Mouse (Mus musculus) neutrophil, adult 5-6 weeks (primary cell): Measurements from ENCODE around the gene St5. TPM values are rescaled to one million over a fixed set of nuclear protein-coding genes. Genes with fewer than 3 reads are reported as not detected.

ENCODE experiments used
- ATAC-seq: fragments of 151-379, 151-347 bp; 2 replicates; pipeline ENCODE4 v1.8.0; 2017; ENCODE audit warnings: mild to moderate bottlenecking, moderate TSS enrichment; ENCODE audit not compliant: insufficient number of reproducible peaks, poor library complexity, low FRiP score, severe bottlenecking; ENCODE audit errors: extremely low read depth
- total RNA-seq: library from RNA; stranded (forward); fragments of 200-1000 nt; gene quantifications from 2 replicates; pipeline ENCODE4 v1.2.3, GENCODE M21; 2017

Gene St5
- total RNA-seq, 1 experiment from 2014 or later, result not detected

DNA sequence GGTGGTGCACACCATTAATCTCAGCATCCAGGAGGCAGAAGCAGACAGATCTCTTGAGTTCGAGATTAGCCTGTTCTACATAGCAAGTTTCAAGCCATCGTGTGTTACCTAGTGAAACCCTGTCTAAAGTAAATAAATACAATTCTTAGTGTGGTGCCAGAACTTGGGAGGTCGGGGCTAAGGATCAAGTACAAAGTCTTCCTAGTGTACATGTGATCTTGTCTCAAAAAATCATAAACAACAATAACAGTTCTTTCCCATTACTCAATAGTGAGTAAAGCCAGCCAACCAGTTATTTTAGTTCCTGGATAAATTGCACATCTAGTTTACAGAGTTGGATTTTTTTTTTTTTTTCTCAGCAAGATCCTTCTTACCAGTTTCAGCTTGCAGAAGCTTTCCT is 1.1 kb upstream of the St5 start:
- ATAC-seq, result no peak

DNA sequence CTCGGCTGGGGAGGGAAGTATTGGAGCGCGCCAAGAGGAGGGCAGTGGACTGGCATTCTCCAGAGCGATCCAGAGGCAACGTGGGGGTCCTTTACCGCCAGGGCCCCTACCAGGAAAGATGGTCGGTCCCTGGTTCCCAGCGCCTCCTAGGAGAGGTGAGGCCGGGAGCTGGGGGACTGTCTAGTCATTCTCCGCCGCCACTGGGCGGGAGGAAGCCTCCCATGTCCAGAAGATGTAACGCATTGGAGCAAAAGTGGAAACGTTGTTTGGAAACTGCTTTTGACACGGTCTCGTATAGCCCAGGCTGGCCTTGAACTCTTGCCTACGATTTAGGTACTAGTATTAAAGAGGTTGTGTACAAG is 592 bp upstream of the St5 start:
- ATAC-seq, result no peak

DNA sequence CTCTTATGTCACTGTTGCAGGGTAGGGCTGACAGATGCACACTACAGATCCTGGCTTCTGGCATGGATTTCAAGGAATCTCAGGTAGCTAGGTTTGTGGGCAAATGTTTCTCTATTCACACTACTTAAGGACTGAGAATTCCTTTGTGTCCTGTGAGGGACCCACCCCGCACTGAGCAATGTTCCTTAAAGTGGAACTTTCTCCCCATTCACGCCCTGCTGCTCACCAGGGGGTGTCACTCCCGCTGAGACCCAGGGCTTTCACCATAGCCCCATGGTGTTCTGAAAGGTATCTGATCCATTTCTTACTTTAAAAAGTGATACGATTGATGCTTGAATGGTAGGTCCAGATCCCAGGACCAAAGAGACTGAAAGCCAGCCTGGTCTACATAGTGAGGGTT is 684 bp downstream of the St5 start:
- ATAC-seq, result no peak

DNA sequence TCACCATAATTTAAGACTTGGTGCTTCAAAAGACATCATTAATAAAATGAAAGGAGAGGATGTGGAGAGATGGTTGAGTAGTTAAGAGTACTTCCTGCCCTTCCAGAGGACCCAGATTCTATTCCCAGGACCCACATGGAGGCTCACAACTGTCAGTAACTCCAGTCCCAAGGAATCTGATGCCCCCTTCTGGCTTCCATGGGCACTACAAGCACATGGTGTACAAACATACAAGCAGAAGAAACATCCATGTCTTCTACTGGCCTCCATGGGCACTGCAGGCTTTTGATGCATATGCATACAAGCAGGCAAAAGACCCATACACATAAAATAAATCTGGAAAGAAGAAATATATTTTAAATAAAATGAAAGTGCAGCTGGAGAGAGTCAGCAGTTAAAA is 3.2 kb downstream of the St5 start:
- ATAC-seq, result no peak

GRCm38 (mm10) chr7:109695339-109695726 is 8.1 kb downstream of the St5 start:
- ATAC-seq, result no peak

DNA sequence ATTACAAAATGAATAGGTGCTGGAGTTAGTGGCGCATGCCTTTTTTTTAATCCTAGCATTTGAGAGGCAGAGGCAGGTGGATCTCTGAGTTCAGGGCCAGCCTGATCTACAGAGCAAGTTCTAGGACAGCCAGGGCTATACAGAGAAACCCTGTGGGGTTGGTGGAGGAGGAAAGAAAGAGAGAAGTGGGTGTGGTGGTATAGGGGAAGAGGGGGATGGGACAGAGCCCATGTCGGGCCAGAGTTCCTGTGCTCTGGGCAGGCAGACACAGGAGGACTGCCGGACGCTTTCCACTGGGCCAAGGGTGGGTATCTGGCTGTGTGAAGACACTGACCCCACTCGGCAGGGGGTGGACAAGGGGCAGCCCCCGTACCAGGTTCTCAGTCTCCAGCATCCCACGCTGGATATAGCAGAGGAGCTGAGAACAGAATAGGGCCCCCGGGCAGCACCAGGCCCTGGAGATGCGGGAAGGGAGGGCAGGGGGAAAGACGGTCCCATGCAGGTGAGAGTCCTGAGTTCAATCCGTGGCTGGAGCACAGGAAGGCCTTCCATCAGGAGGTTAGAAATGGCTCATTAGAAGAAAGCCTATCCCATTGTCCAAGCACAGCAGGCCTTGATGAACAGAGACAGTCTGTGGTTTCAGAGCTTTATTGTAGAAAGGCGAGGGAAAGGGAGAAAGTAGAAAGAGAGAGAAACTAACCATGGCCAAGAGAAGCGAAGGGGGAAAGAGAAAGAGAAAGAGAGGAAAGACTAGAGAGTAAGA is 8.6 kb downstream of the St5 start:
- ATAC-seq, result no peak

DNA sequence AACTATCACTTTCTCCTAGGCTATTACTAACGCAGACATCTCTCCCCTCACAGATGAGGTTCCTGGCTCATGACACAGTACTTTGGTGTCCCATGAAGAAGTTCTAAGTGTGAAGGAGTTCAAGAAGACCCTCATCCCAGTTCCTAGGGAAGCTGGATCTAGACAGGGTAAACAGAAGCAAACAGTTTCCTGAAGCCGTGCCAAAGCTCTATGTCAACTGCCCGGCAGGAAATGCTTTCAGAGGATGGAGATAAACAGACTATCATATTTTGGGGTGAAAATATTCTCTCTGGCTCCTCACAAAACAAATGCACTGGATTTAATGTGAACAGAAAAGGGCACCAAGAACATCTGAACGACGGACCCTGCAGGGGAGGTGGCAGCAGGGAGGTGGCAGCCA is 12.4 kb downstream of the St5 start:
- ATAC-seq, result no peak

DNA sequence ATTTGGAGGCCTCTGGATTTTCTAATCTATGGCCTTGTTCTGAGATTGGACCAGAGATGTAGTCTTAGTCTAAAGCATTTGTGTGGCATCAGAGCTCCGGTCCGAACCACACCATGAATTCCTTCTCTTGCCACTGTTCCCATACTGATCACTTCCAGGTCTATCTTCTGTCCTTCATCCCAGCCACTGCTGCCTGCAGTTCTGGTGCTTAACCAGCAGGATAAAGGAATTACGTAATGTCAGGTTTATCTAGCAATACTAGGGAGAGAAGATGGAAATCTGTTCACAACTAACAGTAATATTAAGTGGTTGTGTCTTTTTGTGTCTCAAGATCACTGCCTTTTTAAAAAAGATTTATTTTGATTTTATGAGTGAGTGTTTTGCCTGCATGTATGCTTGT is 13.3 kb downstream of the St5 start:
- no peak for ATAC-seq

- ATAC-seq, result no peak
Observed at GRCm38 (mm10) chr7:109686585-109687128, 16.7 kb downstream of the St5 start.

DNA sequence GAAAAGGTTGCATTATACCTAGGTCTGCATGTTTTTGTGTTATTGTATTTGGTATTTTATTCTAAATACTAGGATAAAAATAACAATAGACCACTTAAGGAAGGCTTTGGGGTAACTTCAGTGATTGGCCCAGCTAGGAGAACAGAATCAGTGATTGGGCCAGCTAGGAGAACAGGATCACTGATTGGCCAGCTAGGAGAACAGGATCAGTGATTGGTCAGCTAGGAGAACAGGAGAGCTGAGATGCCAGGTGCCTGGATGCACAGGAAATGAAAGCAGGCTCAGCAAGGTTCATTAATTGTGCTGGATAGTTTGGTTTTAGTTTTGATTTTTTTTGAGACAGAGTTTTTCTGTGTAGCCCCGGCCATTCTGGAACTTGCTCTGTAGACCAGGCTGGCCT is 22.5 kb downstream of the St5 start:
- no peak for ATAC-seq

- ATAC-seq, result no peak
Observed at GRCm38 (mm10) chr7:109680284-109680683, 23.1 kb downstream of the St5 start.

GRCm38 (mm10) chr7:109674944-109675628 is 28.3 kb downstream of the St5 start:
- ATAC-seq, result no peak

GRCm38 (mm10) chr7:109671581-109672471 is 31.6 kb downstream of the St5 start:
- no peak for ATAC-seq

- ATAC-seq, result no peak
Observed at GRCm38 (mm10) chr7:109669426-109670170, 33.8 kb downstream of the St5 start.

DNA sequence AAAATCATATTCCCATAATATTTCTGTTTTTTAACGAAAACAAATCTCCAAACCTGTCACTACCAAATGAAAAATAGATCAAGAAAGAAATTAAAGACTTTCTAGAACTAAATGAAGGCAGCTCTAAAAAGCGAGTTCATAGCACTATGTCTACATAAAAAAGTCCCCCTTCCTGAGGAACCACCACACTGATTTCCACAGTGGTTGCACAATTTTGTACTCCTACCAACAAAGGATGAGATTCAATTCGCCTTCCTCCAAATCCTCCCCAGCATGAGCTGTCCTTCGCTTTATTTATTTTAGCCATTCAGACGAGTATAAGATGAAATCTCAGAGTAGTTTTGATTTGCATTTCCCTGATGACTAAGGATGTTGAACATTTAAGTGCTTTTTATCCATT is 36.7 kb downstream of the St5 start:
- no peak for ATAC-seq

- no peak for ATAC-seq
Observed at GRCm38 (mm10) chr7:109662626-109663025, 40.8 kb downstream of the St5 start.

DNA sequence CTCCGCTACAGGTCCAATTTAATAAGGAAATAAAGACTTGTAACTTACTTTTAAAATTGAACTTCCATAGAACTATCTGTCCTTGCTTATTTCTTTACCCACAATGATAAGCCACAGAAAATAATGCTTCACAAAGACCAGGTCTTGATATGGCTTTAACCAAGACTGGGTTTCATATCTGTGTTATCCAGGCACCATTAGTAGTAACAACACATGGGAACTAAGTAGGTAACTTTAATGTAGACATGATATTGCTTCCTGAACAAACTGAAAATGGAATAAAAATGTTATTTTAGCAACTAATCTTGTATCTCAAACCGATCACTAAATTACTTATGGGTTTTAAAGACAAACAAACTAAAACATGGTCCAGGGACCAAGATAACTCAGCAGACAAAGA is 44.1 kb downstream of the St5 start:
- ATAC-seq, result no peak

DNA sequence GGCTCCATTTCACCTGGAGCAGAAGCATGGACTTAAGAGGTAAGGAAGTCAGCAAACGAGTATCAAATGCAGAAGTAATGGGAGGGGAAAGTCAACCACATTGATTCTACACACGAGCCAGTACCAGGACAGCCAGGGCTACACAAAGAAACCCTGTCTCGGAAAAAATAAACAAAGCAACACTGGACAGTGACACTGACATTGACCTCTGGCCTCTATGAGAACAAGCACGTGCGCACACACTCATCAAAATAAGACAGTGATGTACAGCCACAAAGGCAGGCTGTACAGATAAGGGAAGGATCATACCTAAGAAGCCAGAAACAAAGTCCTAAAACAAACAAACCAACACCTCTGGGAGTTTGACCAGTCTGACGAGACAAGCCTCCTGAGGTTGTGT is 45.5 kb downstream of the St5 start:
- ATAC-seq, result no peak

DNA sequence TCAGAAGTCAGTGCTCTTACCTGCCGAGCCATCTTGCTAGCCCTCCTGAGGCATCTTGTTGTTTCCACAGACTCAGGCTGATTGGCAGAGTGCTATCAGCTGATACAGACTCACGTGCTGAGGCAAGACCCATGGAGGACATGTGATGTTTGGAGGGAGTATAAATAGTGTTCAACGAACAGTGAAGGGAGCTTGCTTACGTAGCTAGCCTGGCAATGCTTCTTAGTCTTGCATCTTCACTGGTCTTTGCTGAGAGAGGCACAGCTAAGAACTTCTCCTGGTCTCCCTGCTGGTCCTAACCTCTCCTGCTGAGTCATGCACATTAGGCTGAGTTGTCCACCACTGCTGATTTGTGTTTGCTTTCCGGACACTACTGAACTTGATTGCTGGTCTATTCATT is 48.5 kb downstream of the St5 start:
- no peak for ATAC-seq
